Mouse (Mus musculus) midbrain, embryonic 10.5 days (tissue): ENCODE data around the gene Rhoh. TPM values are rescaled to one million over a fixed set of nuclear protein-coding genes. Genes with fewer than 3 reads are reported as not detected.

Experiments
- DNase-seq: peaks from one replicate; pipeline ENCODE4 v3.0.0-alpha.2; 2017; ENCODE audit warnings: low spot score
- H3K27ac ChIP-seq: fragments of 300-500 bp; sonication (generic); replicated peaks from 2 replicates; pipeline ENCODE4 v1.5.1; 2016; ENCODE audit warnings: mild to moderate bottlenecking
- H3K27me3 ChIP-seq: fragments of 300-500 bp; sonication (generic); 2 replicates; pipeline ENCODE4 v1.6.1; 2016; ENCODE audit warnings: low read depth, mild to moderate bottlenecking; ENCODE audit not compliant: poor library complexity, severe bottlenecking
- H3K36me3 ChIP-seq: fragments of 300-500 bp; sonication (generic); 2 replicates; pipeline ENCODE4 v1.6.1; 2016; ENCODE audit warnings: mild to moderate bottlenecking, moderate library complexity
- H3K4me1 ChIP-seq: fragments of 300-500 bp; sonication (generic); 2 replicates; pipeline ENCODE4 v1.6.1; 2016
- H3K4me3 ChIP-seq: fragments of 300-500 bp; sonication (generic); 2 replicates; pipeline ENCODE4 v1.5.1; 2016; ENCODE audit warnings: mild to moderate bottlenecking, moderate library complexity
- H3K9me3 ChIP-seq: fragments of 300-500 bp; sonication (generic); replicated peaks from 2 replicates; pipeline ENCODE4 v1.6.1; 2016; ENCODE audit warnings: mild to moderate bottlenecking
- WGBS: fragments of 180-500 bp; shearing (Covaris S2); methylation state at CpG from one replicate; pipeline ENCODE4 v1.1.7; 2016; 5-methylcytosine and 5-hydroxymethylcytosine counted together
- polyA plus RNA-seq: library from polyadenylated mRNA; unstranded; fragments of >200 nt; fragmentation: Nextera tagmentation; extraction: Ambion mirVana; gene quantifications from 2 replicates; pipeline ENCODE4 v1.2.1, GENCODE M21; 2016

Gene Rhoh
- polyA plus RNA-seq: 0.22 and 0.27 TPM in 2 replicates

GRCm38 (mm10) chr5:65861154-65861944, at the start of gene Rhoh:
TSS of gene Rhoh (plus strand) at chr5:65861213.
- Histone ChIP-seq H3K36me3 (no peaks in the 10 kb centered on the region), H3K9me3 (0 out of 2 replicates have a peak, but pooled peaks cover 4% of the 10 kb centered on the region), H3K4me3 (no peak within 1 kb of the TSS), H3K4me1 (peaks cover 13% of the 10 kb centered on the region; the same call in 1 of the 2 replicates), H3K27ac (no peak within 1 kb of the TSS), H3K27me3 (no peaks in the 10 kb centered on the region)
- WGBS: 88% methylated on average over 10 of the region's 10 CpGs
- no peak for DNase-seq

- WGBS: 78% methylated on average over 5 of the region's 5 CpGs
- H3K36me3 ChIP-seq: peaks cover 95% of the 10 kb centered on the region
Measured at GRCm38 (mm10) chr5:65823601-65824133, 37.3 kb upstream of the Rhoh start.

GRCm38 (mm10) chr5:65826476-65826875, 34.5 kb upstream of the Rhoh start:
- no peaks in the 10 kb centered on the region for H3K9me3 ChIP-seq
- no peak overlapping the region for H3K27ac ChIP-seq
- WGBS: 94% methylated on average over 4 of the region's 4 CpGs
- no peaks in the 10 kb centered on the region for H3K27me3 ChIP-seq
- H3K36me3 ChIP-seq: peaks cover 73% of the 10 kb centered on the region
- H3K4me1 ChIP-seq: no peaks in the 10 kb centered on the region
- H3K4me3 ChIP-seq: no peak overlapping the region
- DNase-seq: no peak

More at GRCm38 (mm10) chr5:65823601-65824133, 37.3 kb upstream of the Rhoh start:
- Histone ChIP-seq H3K4me3 (no peak overlapping the region), H3K27me3 (no peaks in the 10 kb centered on the region), H3K27ac (no peak overlapping the region), H3K9me3 (no peaks in the 10 kb centered on the region), H3K4me1 (no peaks in the 10 kb centered on the region)
- no peak for DNase-seq

- 88% methylated on average over 8 of the region's 8 CpGs for WGBS
- Histone ChIP-seq H3K4me3 (no peak overlapping the region), H3K36me3 (peaks cover 69% of the 10 kb centered on the region), H3K27ac (no peak overlapping the region), H3K9me3 (no peaks in the 10 kb centered on the region), H3K4me1 (no peaks in the 10 kb centered on the region), H3K27me3 (no peaks in the 10 kb centered on the region)
- no peak for DNase-seq
Measured at GRCm38 (mm10) chr5:65827102-65827501, 33.9 kb upstream of the Rhoh start.

GRCm38 (mm10) chr5:65828261-65828660, 32.8 kb upstream of the Rhoh start:
- Histone ChIP-seq H3K4me3 (no peak overlapping the region), H3K36me3 (peaks cover 64% of the 10 kb centered on the region), H3K27me3 (no peaks in the 10 kb centered on the region), H3K9me3 (no peaks in the 10 kb centered on the region), H3K4me1 (no peaks in the 10 kb centered on the region), H3K27ac (no peak overlapping the region)
- no peak for DNase-seq
- WGBS: 94% methylated on average over 5 of the region's 5 CpGs

GRCm38 (mm10) chr5:65829059-65829458, 32.0 kb upstream of the Rhoh start:
- 94% methylated on average over 2 of the region's 2 CpGs for WGBS
- H3K4me1 ChIP-seq: no peaks in the 10 kb centered on the region
- H3K27ac ChIP-seq: no peak overlapping the region
- H3K4me3 ChIP-seq: no peak overlapping the region
- no peaks in the 10 kb centered on the region for H3K9me3 ChIP-seq
- no peak for DNase-seq
- no peaks in the 10 kb centered on the region for H3K27me3 ChIP-seq
- peaks cover 59% of the 10 kb centered on the region for H3K36me3 ChIP-seq

- peaks cover 8% of the 10 kb centered on the region; the same call in 1 of the 2 replicates for H3K4me1 ChIP-seq
- H3K4me3 ChIP-seq: no peak overlapping the region
- H3K27ac ChIP-seq: no peak overlapping the region
- DNase-seq: peak; percentile 10
- WGBS: 94% methylated on average over 11 of the region's 11 CpGs
- no peaks in the 10 kb centered on the region for H3K27me3 ChIP-seq
- no peaks in the 10 kb centered on the region for H3K9me3 ChIP-seq
- peaks cover 38% of the 10 kb centered on the region for H3K36me3 ChIP-seq
Measured at GRCm38 (mm10) chr5:65831917-65832618, 28.9 kb upstream of the Rhoh start.

GRCm38 (mm10) chr5:65833092-65833491, 27.9 kb upstream of the Rhoh start:
- Histone ChIP-seq H3K4me1 (peaks cover 10% of the 10 kb centered on the region; the same call in 1 of the 2 replicates), H3K9me3 (no peaks in the 10 kb centered on the region), H3K4me3 (no peak overlapping the region), H3K27me3 (no peaks in the 10 kb centered on the region), H3K27ac (no peak overlapping the region), H3K36me3 (peaks cover 31% of the 10 kb centered on the region)
- peak; percentile 8 for DNase-seq
- 82% methylated on average over 3 of the region's 3 CpGs for WGBS

GRCm38 (mm10) chr5:65833766-65834498, 27.1 kb upstream of the Rhoh start:
- Histone ChIP-seq H3K27ac (no peak overlapping the region), H3K27me3 (no peaks in the 10 kb centered on the region), H3K9me3 (no peaks in the 10 kb centered on the region), H3K4me3 (no peak overlapping the region), H3K36me3 (peaks cover 27% of the 10 kb centered on the region), H3K4me1 (peaks cover 10% of the 10 kb centered on the region; the same call in 1 of the 2 replicates)
- 94% methylated on average over 8 of the region's 8 CpGs for WGBS
- no peak for DNase-seq

- Histone ChIP-seq H3K4me1 (peaks cover 18% of the 10 kb centered on the region; the same call in 1 of the 2 replicates), H3K36me3 (peaks cover 14% of the 10 kb centered on the region), H3K9me3 (no peaks in the 10 kb centered on the region), H3K4me3 (no peak overlapping the region), H3K27ac (no peak overlapping the region), H3K27me3 (no peaks in the 10 kb centered on the region)
- no peak for DNase-seq
- 82% methylated on average over 6 of the region's 6 CpGs for WGBS
Measured at GRCm38 (mm10) chr5:65838053-65838452, 23.0 kb upstream of the Rhoh start.

GRCm38 (mm10) chr5:65842947-65843346, 18.1 kb upstream of the Rhoh start:
- Histone ChIP-seq H3K9me3 (no peaks in the 10 kb centered on the region), H3K4me3 (no peak overlapping the region), H3K4me1 (0 out of 2 replicates have a peak, but pooled peaks cover 7% of the 10 kb centered on the region), H3K36me3 (no peaks in the 10 kb centered on the region), H3K27ac (no peak overlapping the region), H3K27me3 (no peaks in the 10 kb centered on the region)
- WGBS: 91% methylated on average over 7 of the region's 7 CpGs
- DNase-seq: no peak

- no peak overlapping the region for H3K27ac ChIP-seq
- 0 out of 2 replicates have a peak, but pooled peaks cover 11% of the 10 kb centered on the region for H3K4me1 ChIP-seq
- no peaks in the 10 kb centered on the region for H3K36me3 ChIP-seq
- no peaks in the 10 kb centered on the region for H3K27me3 ChIP-seq
- WGBS: 89% methylated on average over 8 of the region's 8 CpGs
- no peak overlapping the region for H3K4me3 ChIP-seq
- DNase-seq: no peak
- H3K9me3 ChIP-seq: no peaks in the 10 kb centered on the region
Measured at GRCm38 (mm10) chr5:65846534-65846933, 14.5 kb upstream of the Rhoh start.
